ENCODE assay signal across 7 mouse cellular contexts in genomic region chrX:133947427-133947826, GRCm38 (mm10). TPM values are rescaled to one million over a fixed set of nuclear protein-coding genes. Genes with fewer than 3 reads are reported as not detected.
DNase-seq lines count a peak whose midpoint lies in the region; ATAC-seq and TF ChIP-seq lines count a peak whose summit lies in the region.

No protein-coding gene starts in this region.

- no peaks in the 10 kb centered on the region for H3K4me1 ChIP-seq in ES-E14 (ENCODE audit: control insufficient read depth in 2 of 2, insufficient read depth in 2 of 2, low read length in 2 of 2, poor library complexity in 1 of 2)
- no peaks in the 10 kb centered on the region for H3K4me1 ChIP-seq in embryonic fibroblast, embryonic 13.5 days (ENCODE audit: control insufficient read depth, insufficient read depth, low read length)
- H3K4me1 ChIP-seq in hindbrain, embryonic 15.5 days (replicated peaks) = no peaks in the 10 kb centered on the region
- H3K4me1 ChIP-seq in lung, postnatal 0 days (ENCODE audit: insufficient read depth, low read depth, low read length) = no peaks in the 10 kb centered on the region

- no peak overlapping the region for H3K9ac ChIP-seq in ES-E14 (ENCODE audit: insufficient read depth, low read depth, low read length, poor library complexity, severe bottlenecking)
- no peak overlapping the region for H3K9ac ChIP-seq in hindbrain, embryonic 15.5 days
- no peak overlapping the region for H3K9ac ChIP-seq in lung, postnatal 0 days (replicated peaks; ENCODE audit: low read depth)

- no peak overlapping the region for H3K27ac ChIP-seq in ES-E14 (ENCODE audit: insufficient read depth, low read depth, low read length, poor library complexity, severe bottlenecking)
- no peak overlapping the region for H3K27ac ChIP-seq in embryonic fibroblast, embryonic 13.5 days (ENCODE audit: insufficient read depth, low read length)
- H3K27ac ChIP-seq in hindbrain, embryonic 15.5 days (replicated peaks) = no peak overlapping the region
- no peak overlapping the region for H3K27ac ChIP-seq in lung, postnatal 0 days (ENCODE audit: low read length)

- H3K9me3 ChIP-seq in ES-E14 (ENCODE audit: control insufficient read depth, insufficient read depth, low read depth, low read length) = no peaks in the 10 kb centered on the region
- H3K9me3 ChIP-seq in hindbrain, embryonic 15.5 days = no peaks in the 10 kb centered on the region
- H3K9me3 ChIP-seq in lung, postnatal 0 days (ENCODE audit: low read length) = no peaks in the 10 kb centered on the region

- TF ChIP-seq POLR2A in embryonic fibroblast, embryonic 13.5 days (IDR thresholded peaks at IDR 0.05; ENCODE audit: low read depth, low read length) = no peak

- TF ChIP-seq CTCF in embryonic fibroblast, embryonic 13.5 days (IDR thresholded peaks at IDR 0.05; ENCODE audit: borderline replicate concordance, insufficient read depth, low read length) = peak; percentile 30; the same call in 1 of the 2 replicates
- peak; percentile 94 for TF ChIP-seq CTCF in lung, postnatal 0 days (IDR thresholded peaks at IDR 0.05)

- WGBS in hindbrain, embryonic 15.5 days = 34% methylated on average over 3 of the region's 3 CpGs
- WGBS in lung, postnatal 0 days = 32% methylated on average over 3 of the region's 3 CpGs

- H3K36me3 ChIP-seq in ES-E14 (ENCODE audit: control insufficient read depth, insufficient read depth, low read length, poor library complexity, severe bottlenecking) = no peaks in the 10 kb centered on the region
- H3K36me3 ChIP-seq in hindbrain, embryonic 15.5 days = no peaks in the 10 kb centered on the region
- no peaks in the 10 kb centered on the region for H3K36me3 ChIP-seq in lung, postnatal 0 days (ENCODE audit: insufficient read depth, low read length)

- in situ Hi-C loops in ES-E14 (cut with MboI; ENCODE audit: low sequenced_read_pairs in 2 of 2, unreplicated experiment in 2 of 2) = no loop called here

- H3K27me3 ChIP-seq in hindbrain, embryonic 15.5 days = no peaks in the 10 kb centered on the region
- no peaks in the 10 kb centered on the region for H3K27me3 ChIP-seq in lung, postnatal 0 days (replicated peaks; ENCODE audit: insufficient read depth, low read length)

- no peak for TF ChIP-seq EP300 in lung, postnatal 0 days (IDR thresholded peaks at IDR 0.05)

- H3K4me2 ChIP-seq in hindbrain, embryonic 15.5 days = no peak overlapping the region
- no peak overlapping the region for H3K4me2 ChIP-seq in lung, postnatal 0 days (replicated peaks; ENCODE audit: low read depth, low read length)

- ATAC-seq in hindbrain, embryonic 15.5 days (ENCODE audit: low FRiP score, low read depth) = peak; percentile 86
- peak; percentile 47 for ATAC-seq in lung, postnatal 0 days

- no peak overlapping the region for H3K4me3 ChIP-seq in ES-E14 (ENCODE audit: insufficient read depth in 1 of 2, low read depth in 1 of 2, low read length in 2 of 2, poor library complexity in 1 of 2, severe bottlenecking in 1 of 2)
- no peak overlapping the region for H3K4me3 ChIP-seq in embryonic fibroblast, embryonic 13.5 days (ENCODE audit: insufficient read depth, low read length)
- H3K4me3 ChIP-seq in hindbrain, embryonic 15.5 days = no peak overlapping the region
- no peak overlapping the region for H3K4me3 ChIP-seq in lung, postnatal 0 days (ENCODE audit: low read depth, low read length)

- DNase-seq in ES-E14 (ENCODE audit: low read depth, low spot score) = peak; percentile 11
- peak; percentile 19 to 51 for DNase-seq in adrenal gland, postnatal 36 days
- peak; percentile 49 to 70 for DNase-seq in layer of hippocampus, postnatal 10 days (ENCODE audit: low spot score in 2 of 2)
- peak; percentile 64 for DNase-seq in lung, postnatal 0 days (ENCODE audit: low spot score)
- peak; percentile 35 to 51 for DNase-seq in right cerebral cortex, adult 2 months (ENCODE audit: low spot score in 2 of 2)

TF ChIP-seq in ES-E14, 5 proteins besides CTCF, POLR2A, EP300 and RAD21:
- TF ChIP-seq MAFK (IDR thresholded peaks at IDR 0.05; ENCODE audit: insufficient read depth, low read depth, low read length) = no peak
- TF ChIP-seq ZC3H11A (IDR thresholded peaks at IDR 0.05; ENCODE audit: borderline replicate concordance, low read depth, low read length) = peak; percentile 75
- TF ChIP-seq HCFC1 (IDR thresholded peaks at IDR 0.05; ENCODE audit: borderline replicate concordance, insufficient read depth, low read length) = no peak
- TF ChIP-seq ZNF384 (IDR thresholded peaks at IDR 0.05; ENCODE audit: low read depth, low read length) = no peak
- no peak for TF ChIP-seq CHD2 (IDR thresholded peaks at IDR 0.05; ENCODE audit: low read depth, low read length)

RNA-seq across cellular contexts. Expression of gene Sytl4, which starts 34.2 kb away (rescaled TPM):
- total RNA-seq in ES-E14 (2012; rRNA removed) = 0.54 and 0.58 TPM in 2 replicates
- 10 to 100 TPM; 11.3 to 14.7 TPM for total RNA-seq in adrenal gland, postnatal 36 days (2021)
- polyA plus RNA-seq in embryonic fibroblast, embryonic 13.5 days (2011; ENCODE audit: insufficient read length, low read depth, missing spikeins) = 3.2 and 4.5 TPM in 2 replicates
- 0.88 and 0.99 TPM in 2 replicates for polyA plus RNA-seq in hindbrain, embryonic 15.5 days (2015; fragmentation: Nextera tagmentation; extraction: Ambion mirVana)
- 1 to 10 TPM in 1 of 2 experiments, under 1 TPM in 1; 0.32 to 1.0 TPM for total RNA-seq in layer of hippocampus, postnatal 10 days (2021)
- 2.1 and 2.5 TPM in 2 replicates for polyA plus RNA-seq in lung, postnatal 0 days (2015; fragmentation: Nextera tagmentation; extraction: Ambion mirVana)

RNA-seq across cellular contexts. Expression of gene Srpx2, which starts 39.2 kb away (rescaled TPM):
- total RNA-seq in ES-E14 (2012; rRNA removed) = 0.27 TPM in 1 of 2 replicates, not detected in the other
- 1 to 10 TPM; 2.8 to 3.1 TPM for total RNA-seq in adrenal gland, postnatal 36 days (2021)
- polyA plus RNA-seq in embryonic fibroblast, embryonic 13.5 days (2011; ENCODE audit: insufficient read length, low read depth, missing spikeins) = 26.2 and 28.5 TPM in 2 replicates
- polyA plus RNA-seq in hindbrain, embryonic 15.5 days (2015; fragmentation: Nextera tagmentation; extraction: Ambion mirVana) = 1.2 and 1.4 TPM in 2 replicates
- total RNA-seq in layer of hippocampus, postnatal 10 days (2021) = 1 to 10 TPM in 1 of 2 experiments, under 1 TPM in 1; 0.76 to 1.3 TPM
- 17.3 and 18.1 TPM in 2 replicates for polyA plus RNA-seq in lung, postnatal 0 days (2015; fragmentation: Nextera tagmentation; extraction: Ambion mirVana)

RNA-seq across cellular contexts. Expression of gene Tspan6, which starts 49.2 kb away (rescaled TPM):
- total RNA-seq in ES-E14 (2012; rRNA removed) = 23.9 and 27.1 TPM in 2 replicates
- total RNA-seq in adrenal gland, postnatal 36 days (2021) = 10 to 100 TPM; 27.0 to 27.6 TPM
- 88.1 and 89.5 TPM in 2 replicates for polyA plus RNA-seq in embryonic fibroblast, embryonic 13.5 days (2011; ENCODE audit: insufficient read length, low read depth, missing spikeins)
- polyA plus RNA-seq in hindbrain, embryonic 15.5 days (2015; fragmentation: Nextera tagmentation; extraction: Ambion mirVana) = 262 and 265 TPM in 2 replicates
- total RNA-seq in layer of hippocampus, postnatal 10 days (2021) = 10 to 100 TPM; 52.5 to 57.0 TPM
- 64.2 and 67.7 TPM in 2 replicates for polyA plus RNA-seq in lung, postnatal 0 days (2015; fragmentation: Nextera tagmentation; extraction: Ambion mirVana)

Comparison
In these comparisons a context has a peak if more than half of its experiments do, and no peak if none do; other contexts are left out.
1. DNase-seq: peak in every context shown above with its lines; median percentile 64 in lung, postnatal 0 days; 60 in layer of hippocampus, postnatal 10 days; 43 in right cerebral cortex, adult 2 months; 35 in adrenal gland, postnatal 36 days; 11 in ES-E14.